Mouse (Mus musculus) thymus, adult 2 months (tissue): Measurements from ENCODE around the gene Man2a2.

ENCODE experiments used
- CTCF ChIP-seq: fragments of 200-500 bp; IDR thresholded peaks from 2 replicates; pipeline ENCODE4 v1.5.1; 2012; ENCODE audit warnings: mild to moderate bottlenecking, control low read depth, low read length, moderate library complexity, borderline replicate concordance; ENCODE audit not compliant: control insufficient read depth, poor library complexity, insufficient read depth; ENCODE audit errors: extremely low read depth
- POLR2A ChIP-seq: fragments of 200-500 bp; IDR thresholded peaks from 2 replicates; pipeline ENCODE4 v1.6.1; 2012; ENCODE audit warnings: mild to moderate bottlenecking, low read length, control low read depth, moderate library complexity; ENCODE audit not compliant: control insufficient read depth, poor library complexity, insufficient read depth; ENCODE audit errors: extremely low read depth

DNA sequence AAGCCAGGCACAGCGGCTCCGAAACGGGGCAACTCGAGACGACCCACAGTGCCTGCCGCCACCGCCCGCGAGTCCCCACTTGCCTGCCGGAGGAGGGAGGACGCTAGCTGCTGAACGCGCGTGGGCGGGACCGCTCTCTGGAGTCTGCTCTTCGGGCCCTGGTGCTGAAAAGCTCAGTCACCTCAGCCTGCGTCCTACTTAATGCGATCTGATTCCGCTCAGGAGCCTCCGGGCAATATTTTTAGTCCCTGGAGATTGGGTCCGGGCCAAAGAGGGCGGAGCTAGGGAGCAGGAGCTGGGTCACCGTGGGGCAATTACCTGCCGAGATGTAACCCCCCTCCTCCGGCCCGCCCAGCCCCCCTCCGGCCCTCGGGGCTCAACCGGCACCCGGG is 530 bp downstream of the Man2a2 start:
- TF ChIP-seq CTCF = 0 out of 2 replicates have a peak, but pooled peaks have one; percentile 30
- TF ChIP-seq POLR2A = no peak
